Mouse (Mus musculus) kidney, embryonic 16.5 days (tissue): ENCODE measurements around the gene Gm867. TPM values are rescaled to one million over a fixed set of nuclear protein-coding genes. Genes with fewer than 3 reads are reported as not detected.

Experiments
- ATAC-seq: fragments of 200-750 bp; cut with Nextera tagmentation; 2 replicates; pipeline ENCODE4 v1.8.0; 2017; ENCODE audit warnings: moderate TSS enrichment; ENCODE audit not compliant: low FRiP score, low TSS enrichment
- H3K27ac ChIP-seq: fragments of 300-500 bp; sonication (generic); 2 replicates; pipeline ENCODE4 v1.5.1; 2014; ENCODE audit warnings: low read length
- H3K27me3 ChIP-seq: fragments of 300-500 bp; sonication (generic); 2 replicates; pipeline ENCODE4 v1.6.1; 2014; ENCODE audit warnings: low read length, control low read depth, mixed read lengths; ENCODE audit not compliant: insufficient read depth
- H3K36me3 ChIP-seq: fragments of 300-500 bp; sonication (generic); 2 replicates; pipeline ENCODE4 v1.6.1; 2014; ENCODE audit warnings: low read length, control low read depth, mixed read lengths; ENCODE audit not compliant: insufficient read depth
- H3K4me1 ChIP-seq: fragments of 300-500 bp; sonication (generic); 2 replicates; pipeline ENCODE4 v1.6.1; 2014; ENCODE audit warnings: low read length, control low read depth, mixed read lengths; ENCODE audit not compliant: insufficient read depth
- H3K4me2 ChIP-seq: fragments of 300-500 bp; sonication (generic); replicated peaks from 2 replicates; pipeline ENCODE4 v1.6.1; 2014; ENCODE audit warnings: low read depth, low read length
- H3K4me3 ChIP-seq: fragments of 300-500 bp; sonication (generic); 2 replicates; pipeline ENCODE4 v1.5.1; 2014; ENCODE audit warnings: mild to moderate bottlenecking, low read length
- H3K9ac ChIP-seq: fragments of 300-500 bp; sonication (generic); replicated peaks from 2 replicates; pipeline ENCODE4 v1.6.1; 2014; ENCODE audit warnings: low read length
- H3K9me3 ChIP-seq: fragments of 300-500 bp; sonication (generic); 2 replicates; pipeline ENCODE4 v1.6.1; 2016; ENCODE audit warnings: low read length, control low read depth
- WGBS: fragments of 180-500 bp; shearing (Covaris S2); extraction: QIAGEN DNeasy Blood & Tissue Kit; methylation state at CpG from one replicate; pipeline ENCODE4 v1.1.7; 2014; 5-methylcytosine and 5-hydroxymethylcytosine counted together
- polyA plus RNA-seq: library from polyadenylated mRNA; unstranded; fragments of >200 nt; fragmentation: Nextera tagmentation; extraction: Ambion mirVana; gene quantifications from 2 replicates; pipeline ENCODE4 v1.2.1, GENCODE M21; 2015

Gm867 gene
- 0.40 and 0.50 TPM in 2 replicates for polyA plus RNA-seq

GRCm38 (mm10) chr10:75940520-75940919 is at the start of gene Gm867:
TSS of gene Gm867 (minus strand) at chr10:75940672.
- H3K4me2 ChIP-seq, result no peak within 1 kb of the TSS
- H3K27me3 ChIP-seq, result no peaks in the 10 kb centered on the region
- H3K4me1 ChIP-seq, result peaks cover 28% of the 10 kb centered on the region
- H3K9ac ChIP-seq, result no peak within 1 kb of the TSS
- 79% methylated on average over 5 of the region's 5 CpGs for WGBS
- no peak within 1 kb of the TSS for H3K4me3 ChIP-seq
- ATAC-seq, result no peak
- no peaks in the 10 kb centered on the region for H3K36me3 ChIP-seq
- H3K9me3 ChIP-seq, result no peaks in the 10 kb centered on the region
- H3K27ac ChIP-seq, result no peak within 1 kb of the TSS

GRCm38 (mm10) chr10:75979432-75979831 is 39.0 kb upstream of the Gm867 start:
- Histone ChIP-seq H3K27ac (no peak overlapping the region), H3K4me3 (no peak overlapping the region), H3K9me3 (no peaks in the 10 kb centered on the region), H3K9ac (no peak overlapping the region), H3K27me3 (no peaks in the 10 kb centered on the region), H3K4me2 (no peak overlapping the region), H3K36me3 (no peaks in the 10 kb centered on the region), H3K4me1 (no peaks in the 10 kb centered on the region)
- WGBS, result 72% methylated on average over 3 of the region's 3 CpGs
- no peak for ATAC-seq

GRCm38 (mm10) chr10:75978835-75979157 is 38.3 kb upstream of the Gm867 start:
- Histone ChIP-seq H3K27me3 (no peaks in the 10 kb centered on the region), H3K4me3 (no peak overlapping the region), H3K9ac (no peak overlapping the region), H3K9me3 (no peaks in the 10 kb centered on the region), H3K36me3 (no peaks in the 10 kb centered on the region), H3K27ac (no peak overlapping the region), H3K4me1 (no peaks in the 10 kb centered on the region), H3K4me2 (no peak overlapping the region)
- WGBS, result 90% methylated on average over 5 of the region's 5 CpGs
- ATAC-seq, result no peak

- ATAC-seq, result no peak
- H3K4me1 ChIP-seq, result no peaks in the 10 kb centered on the region
- no peak overlapping the region for H3K9ac ChIP-seq
- no peaks in the 10 kb centered on the region for H3K27me3 ChIP-seq
- WGBS, result 53% methylated on average over 10 of the region's 10 CpGs
- H3K9me3 ChIP-seq, result no peaks in the 10 kb centered on the region
- no peak overlapping the region for H3K4me3 ChIP-seq
- no peak overlapping the region for H3K27ac ChIP-seq
- no peak overlapping the region for H3K4me2 ChIP-seq
- H3K36me3 ChIP-seq, result no peaks in the 10 kb centered on the region
Observed at GRCm38 (mm10) chr10:75978119-75978834, 37.8 kb upstream of the Gm867 start.

- no peak for ATAC-seq
- no peak overlapping the region for H3K27ac ChIP-seq
- 82% methylated on average over 5 of the region's 5 CpGs for WGBS
- no peak overlapping the region for H3K4me3 ChIP-seq
- H3K4me1 ChIP-seq, result no peaks in the 10 kb centered on the region
- no peaks in the 10 kb centered on the region for H3K27me3 ChIP-seq
- H3K9ac ChIP-seq, result no peak overlapping the region
- H3K4me2 ChIP-seq, result no peak overlapping the region
- H3K9me3 ChIP-seq, result no peaks in the 10 kb centered on the region; the same call in 1 of the 2 replicates
- no peaks in the 10 kb centered on the region for H3K36me3 ChIP-seq
Observed at GRCm38 (mm10) chr10:75975216-75975615, 34.7 kb upstream of the Gm867 start.

GRCm38 (mm10) chr10:75973846-75974245 is 33.4 kb upstream of the Gm867 start:
- H3K27ac ChIP-seq, result no peak overlapping the region
- no peak overlapping the region for H3K9ac ChIP-seq
- WGBS, result 87% methylated on average over 10 of the region's 10 CpGs
- no peaks in the 10 kb centered on the region for H3K4me1 ChIP-seq
- H3K9me3 ChIP-seq, result peaks cover 3% of the 10 kb centered on the region; the same call in 1 of the 2 replicates
- H3K4me3 ChIP-seq, result no peak overlapping the region
- H3K27me3 ChIP-seq, result no peaks in the 10 kb centered on the region
- no peak for ATAC-seq
- H3K4me2 ChIP-seq, result no peak overlapping the region
- H3K36me3 ChIP-seq, result no peaks in the 10 kb centered on the region

- no peak within 1 kb of the TSS for H3K27ac ChIP-seq
- H3K36me3 ChIP-seq, result no peaks in the 10 kb centered on the region
- WGBS, result 31% methylated on average over 20 of the region's 20 CpGs
- H3K4me1 ChIP-seq, result peaks cover 17% of the 10 kb centered on the region
- peak within 1 kb of the TSS; percentile 21; the same call in 1 of the 2 replicates for H3K4me3 ChIP-seq
- peak within 1 kb of the TSS; percentile 29; the same call in 1 of the 2 replicates for H3K9ac ChIP-seq
- peak within 1 kb of the TSS; percentile 45 for H3K4me2 ChIP-seq
- peaks cover 3% of the 10 kb centered on the region; the same call in 1 of the 2 replicates for H3K27me3 ChIP-seq
- 0 out of 2 replicates have a peak, but pooled peaks have one; percentile 13 for ATAC-seq
- H3K9me3 ChIP-seq, result no peaks in the 10 kb centered on the region
Observed at GRCm38 (mm10) chr10:75954381-75954811, 13.9 kb upstream of the Gm867 start, which contains the start of gene Gm5134. TSS of gene Gm5134 (plus strand) at chr10:75954514.

- peaks cover 17% of the 10 kb centered on the region for H3K4me1 ChIP-seq
- H3K4me2 ChIP-seq, result peak overlapping the region; percentile 92
- H3K4me3 ChIP-seq, result peak overlapping the region; percentile 54
- no peak overlapping the region for H3K27ac ChIP-seq
- no peaks in the 10 kb centered on the region for H3K9me3 ChIP-seq
- peaks cover 3% of the 10 kb centered on the region; the same call in 1 of the 2 replicates for H3K27me3 ChIP-seq
- WGBS, result 4% methylated on average over 13 of the region's 13 CpGs
- no peaks in the 10 kb centered on the region for H3K36me3 ChIP-seq
- no peak for ATAC-seq
- peak overlapping the region; percentile 75 for H3K9ac ChIP-seq
Observed at GRCm38 (mm10) chr10:75951424-75952050, 11.1 kb upstream of the Gm867 start.

GRCm38 (mm10) chr10:75950791-75951210 is 10.3 kb upstream of the Gm867 start:
- Histone ChIP-seq H3K27me3 (peaks cover 3% of the 10 kb centered on the region; the same call in 1 of the 2 replicates), H3K9me3 (no peaks in the 10 kb centered on the region), H3K27ac (no peak overlapping the region), H3K36me3 (no peaks in the 10 kb centered on the region), H3K4me1 (peaks cover 17% of the 10 kb centered on the region), H3K4me3 (peak overlapping the region; percentile 54), H3K9ac (peak overlapping the region; percentile 75), H3K4me2 (peak overlapping the region; percentile 92)
- 3% methylated on average over 23 of the region's 23 CpGs for WGBS
- peak; percentile 79 for ATAC-seq
